Mouse (Mus musculus) forebrain, postnatal 0 days (tissue): ENCODE data around the gene Pdgfd. TPM values are rescaled to one million over a fixed set of nuclear protein-coding genes. Genes with fewer than 3 reads are reported as not detected.

Source experiments
- ATAC-seq: fragments of 200-750 bp; cut with Nextera tagmentation; 2 replicates; pipeline ENCODE4 v1.8.0; 2017; ENCODE audit warnings: mild to moderate bottlenecking, moderate library complexity
- DNase-seq: peaks from one replicate; pipeline ENCODE4 v3.0.0-alpha.2; 2015
- H3K27ac ChIP-seq: fragments of 300-500 bp; sonication (generic); 2 replicates; pipeline ENCODE4 v1.5.1; 2014; ENCODE audit warnings: low read depth, mild to moderate bottlenecking, antibody characterized with exemption, low read length, moderate library complexity, mixed read lengths
- H3K27me3 ChIP-seq: fragments of 300-500 bp; sonication (generic); 2 replicates; pipeline ENCODE4 v1.6.1; 2014; ENCODE audit warnings: mild to moderate bottlenecking, low read length, mixed read lengths; ENCODE audit not compliant: insufficient read depth
- H3K36me3 ChIP-seq: fragments of 300-500 bp; sonication (generic); 2 replicates; pipeline ENCODE4 v1.6.1; 2014; ENCODE audit warnings: mild to moderate bottlenecking, moderate library complexity; ENCODE audit not compliant: insufficient read depth
- H3K4me1 ChIP-seq: fragments of 300-500 bp; sonication (generic); 2 replicates; pipeline ENCODE4 v1.6.1; 2014; ENCODE audit warnings: antibody characterized with exemption; ENCODE audit not compliant: insufficient read depth
- H3K4me2 ChIP-seq: fragments of 300-500 bp; sonication (generic); 2 replicates; pipeline ENCODE4 v1.6.1; 2014; ENCODE audit warnings: low read depth, mild to moderate bottlenecking, moderate library complexity
- H3K4me3 ChIP-seq: fragments of 300-500 bp; sonication (generic); 2 replicates; pipeline ENCODE4 v1.5.1; 2014; ENCODE audit warnings: low read depth, low read length, mixed read lengths
- H3K9ac ChIP-seq: fragments of 300-500 bp; sonication (generic); 2 replicates; pipeline ENCODE4 v1.6.1; 2014; ENCODE audit warnings: mild to moderate bottlenecking
- H3K9me3 ChIP-seq: fragments of 300-500 bp; sonication (generic); 2 replicates; pipeline ENCODE4 v1.6.1; 2016; ENCODE audit warnings: low read length
- CTCF ChIP-seq: sonication (generic); IDR thresholded peaks from 2 replicates; pipeline ENCODE4 v1.5.1; 2016; ENCODE audit warnings: antibody characterized with exemption, control low read depth, low read depth
- WGBS: fragments of 180-500 bp; shearing (Covaris S2); extraction: QIAGEN DNeasy Blood & Tissue Kit; methylation state at CpG from one replicate; pipeline ENCODE4 v1.1.7; 2014; 5-methylcytosine and 5-hydroxymethylcytosine counted together
- polyA plus RNA-seq: library from polyadenylated mRNA; unstranded; fragments of >200 nt; fragmentation: Nextera tagmentation; extraction: Ambion mirVana; gene quantifications from 2 replicates; pipeline ENCODE4 v1.2.1, GENCODE M21; 2015
- total RNA-seq: library from RNA; depleted of rRNA; stranded (reverse); fragments of >200 nt; gene quantifications from 2 replicates; pipeline ENCODE4 v1.2.3, GENCODE M21; 2014

Gene Pdgfd
- total and polyA plus RNA-seq, 2 experiments from 2014 or later, result 2.8 to 4.5 TPM

DNA sequence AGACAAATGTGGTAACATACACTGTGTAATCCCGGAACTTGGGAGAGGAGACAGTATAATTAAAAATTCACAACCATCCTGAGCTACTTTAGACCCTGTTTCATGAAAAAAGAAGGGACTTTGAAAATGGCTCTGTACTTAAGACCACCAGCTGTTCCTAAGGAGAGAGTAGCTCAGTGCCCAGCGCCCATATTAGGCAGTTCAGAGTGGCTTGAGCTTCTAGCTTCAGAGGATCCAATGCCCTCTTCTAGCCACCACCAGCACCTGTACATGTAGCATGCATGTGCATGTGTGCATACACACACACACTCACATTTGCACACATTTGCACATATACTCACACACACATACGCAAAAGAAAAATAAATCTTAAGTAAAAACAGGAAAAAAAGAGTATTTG lies 136.2 kb downstream of the Pdgfd start:
- no peak for TF ChIP-seq CTCF
- ATAC-seq (no peak), DNase-seq (no peak)
- Histone ChIP-seq H3K9ac (no peak overlapping the region), H3K4me2 (no peak overlapping the region), H3K9me3 (no peaks in the 10 kb centered on the region), H3K4me3 (no peak overlapping the region), H3K36me3 (no peaks in the 10 kb centered on the region), H3K27ac (no peak overlapping the region), H3K4me1 (no peaks in the 10 kb centered on the region), H3K27me3 (no peaks in the 10 kb centered on the region)
- WGBS, result 84% methylated on average over 3 of the region's 3 CpGs

GRCm38 (mm10) chr9:6305847-6306246 lies 137.5 kb downstream of the Pdgfd start:
- DNase-seq (no peak), ATAC-seq (no peak)
- H3K27ac ChIP-seq, result no peak overlapping the region
- no peak for TF ChIP-seq CTCF
- no peaks in the 10 kb centered on the region for H3K9me3 ChIP-seq
- H3K36me3 ChIP-seq, result no peaks in the 10 kb centered on the region
- H3K4me2 ChIP-seq, result no peak overlapping the region
- H3K4me1 ChIP-seq, result no peaks in the 10 kb centered on the region
- no peak overlapping the region for H3K4me3 ChIP-seq
- H3K27me3 ChIP-seq, result no peaks in the 10 kb centered on the region
- no peak overlapping the region for H3K9ac ChIP-seq
- WGBS, result 95% methylated on average over 3 of the region's 3 CpGs

- Histone ChIP-seq H3K36me3 (no peaks in the 10 kb centered on the region), H3K27me3 (no peaks in the 10 kb centered on the region), H3K4me3 (no peak overlapping the region), H3K4me2 (no peak overlapping the region), H3K9me3 (no peaks in the 10 kb centered on the region), H3K9ac (no peak overlapping the region), H3K4me1 (no peaks in the 10 kb centered on the region), H3K27ac (no peak overlapping the region)
- WGBS, result 89% methylated on average over 1 of the region's 1 CpGs
- TF ChIP-seq CTCF, result no peak
- no peak for ATAC-seq
- no peak for DNase-seq
Observed at GRCm38 (mm10) chr9:6317114-6317513, 148.7 kb downstream of the Pdgfd start.

GRCm38 (mm10) chr9:6325408-6325807 lies 157.0 kb downstream of the Pdgfd start:
- H3K27ac ChIP-seq, result no peak overlapping the region
- no peak for ATAC-seq
- no peaks in the 10 kb centered on the region for H3K27me3 ChIP-seq
- WGBS, result 87% methylated on average over 2 of the region's 2 CpGs
- H3K4me1 ChIP-seq, result no peaks in the 10 kb centered on the region
- no peak overlapping the region for H3K4me3 ChIP-seq
- no peaks in the 10 kb centered on the region for H3K36me3 ChIP-seq
- DNase-seq, result no peak
- TF ChIP-seq CTCF, result no peak
- no peak overlapping the region for H3K4me2 ChIP-seq
- H3K9me3 ChIP-seq, result no peaks in the 10 kb centered on the region
- H3K9ac ChIP-seq, result no peak overlapping the region

DNA sequence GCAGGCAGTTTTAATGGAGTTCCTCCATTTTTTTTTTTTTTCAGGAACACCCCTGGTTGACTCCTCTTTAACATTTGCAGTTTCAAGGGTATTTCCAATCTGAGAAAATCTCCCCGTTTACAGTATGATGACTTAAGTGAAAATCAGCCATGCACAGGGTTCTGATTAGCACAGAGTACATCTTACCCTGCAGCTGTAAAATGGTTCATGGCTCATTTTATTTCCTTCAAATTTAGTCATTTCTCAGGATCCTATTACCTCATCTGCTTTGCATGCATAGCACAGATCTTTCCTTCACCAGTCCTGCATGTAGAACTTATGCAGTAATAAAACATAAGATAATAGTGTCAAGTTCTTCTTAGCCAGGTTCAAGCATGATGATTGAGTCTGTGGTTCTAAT lies 165.1 kb downstream of the Pdgfd start:
- WGBS, result 80% methylated on average over 1 of the region's 1 CpGs
- no peak; the same call in 1 of the 2 replicates for ATAC-seq
- no peaks in the 10 kb centered on the region for H3K36me3 ChIP-seq
- H3K9ac ChIP-seq, result no peak overlapping the region
- DNase-seq, result no peak
- no peak overlapping the region for H3K4me3 ChIP-seq
- H3K4me2 ChIP-seq, result no peak overlapping the region
- no peak for TF ChIP-seq CTCF
- H3K9me3 ChIP-seq, result no peaks in the 10 kb centered on the region
- H3K27me3 ChIP-seq, result no peaks in the 10 kb centered on the region
- no peak overlapping the region for H3K27ac ChIP-seq
- no peaks in the 10 kb centered on the region for H3K4me1 ChIP-seq

DNA sequence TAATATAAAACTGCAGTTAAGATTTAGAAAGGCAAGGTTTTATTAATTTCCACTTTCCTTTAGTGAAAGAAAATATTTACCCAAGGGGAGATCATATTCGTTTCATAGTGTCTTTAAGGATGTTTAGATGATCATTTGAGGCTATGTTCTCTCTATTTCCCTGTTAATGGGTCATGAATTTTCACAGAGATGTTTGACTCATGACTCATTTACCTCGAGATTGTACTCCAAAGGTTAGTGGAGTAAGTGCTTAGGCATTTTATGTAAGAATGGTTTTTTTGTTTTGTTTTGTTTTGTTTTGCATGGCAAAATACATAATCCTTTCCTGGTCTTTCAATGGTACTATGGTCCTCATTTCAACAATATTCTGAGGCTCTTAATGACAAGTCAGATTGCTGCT lies 167.9 kb downstream of the Pdgfd start:
- H3K36me3 ChIP-seq, result no peaks in the 10 kb centered on the region
- H3K27ac ChIP-seq, result no peak overlapping the region
- no peak overlapping the region for H3K9ac ChIP-seq
- WGBS, result 58% methylated on average over 2 of the region's 2 CpGs
- no peak overlapping the region for H3K4me3 ChIP-seq
- no peak for DNase-seq
- ATAC-seq, result no peak
- no peaks in the 10 kb centered on the region for H3K4me1 ChIP-seq
- no peaks in the 10 kb centered on the region for H3K27me3 ChIP-seq
- H3K9me3 ChIP-seq, result no peaks in the 10 kb centered on the region
- no peak for TF ChIP-seq CTCF
- H3K4me2 ChIP-seq, result no peak overlapping the region

- Histone ChIP-seq H3K4me2 (no peak overlapping the region), H3K9ac (no peak overlapping the region), H3K9me3 (no peaks in the 10 kb centered on the region), H3K27me3 (no peaks in the 10 kb centered on the region), H3K4me1 (no peaks in the 10 kb centered on the region), H3K36me3 (no peaks in the 10 kb centered on the region), H3K4me3 (no peak overlapping the region), H3K27ac (no peak overlapping the region)
- TF ChIP-seq CTCF, result no peak
- WGBS, result 93% methylated on average over 2 of the region's 2 CpGs
- no peak for ATAC-seq
- no peak for DNase-seq
Observed at GRCm38 (mm10) chr9:6337891-6338290, 169.5 kb downstream of the Pdgfd start.

- H3K27me3 ChIP-seq, result no peaks in the 10 kb centered on the region
- DNase-seq, result no peak
- no peak for TF ChIP-seq CTCF
- H3K9me3 ChIP-seq, result no peaks in the 10 kb centered on the region
- no peak for ATAC-seq
- H3K4me1 ChIP-seq, result no peaks in the 10 kb centered on the region
- no peak overlapping the region for H3K9ac ChIP-seq
- no peak overlapping the region for H3K27ac ChIP-seq
- no peaks in the 10 kb centered on the region for H3K36me3 ChIP-seq
- no peak overlapping the region for H3K4me3 ChIP-seq
- WGBS, result 92% methylated on average over 3 of the region's 3 CpGs
- no peak overlapping the region for H3K4me2 ChIP-seq
Observed at GRCm38 (mm10) chr9:6338344-6338743, 170.0 kb downstream of the Pdgfd start.
